Mouse (Mus musculus): ENCODE measurements around the gene 2810006K23Rik. TPM values are rescaled to one million over a fixed set of nuclear protein-coding genes. Genes with fewer than 3 reads are reported as not detected.
"Not testable (repeated sequence)": the region's sequence is repeated elsewhere in the genome, so short reads cannot be mapped to it uniquely, and the experiment has no call there.

The 2810006K23Rik gene
- total RNA-seq (2021), result 12.9 and 13.7 TPM in 2 replicates
- long read RNA-seq, experiment 1, transcript 2810006K23Rik-201 (3 exons, 1,677 nt), result major isoform, 12 of 12 reads
- long read RNA-seq, experiment 1, partial matches to known transcripts, result 0 of 12 reads
- long read RNA-seq, experiment 1, other reads (novel, unspliced or antisense), result 0 of 12 reads
- long read RNA-seq, experiment 2, transcript 2810006K23Rik-201 (3 exons, 1,677 nt), result major isoform, 13 of 14 reads
- long read RNA-seq, experiment 2, partial matches to known transcripts, result 0 of 14 reads
- long read RNA-seq, experiment 2, other reads (novel, unspliced or antisense), result 1 of 14 reads

GRCm38 (mm10) chr5:124327510-124328364, at the start of gene 2810006K23Rik, which contains the start of gene Mphosph9:
TSS of gene 2810006K23Rik (plus strand) at chr5:124328089.
TSS of gene Mphosph9 (minus strand) at chr5:124327972.
- DNase-seq, result peak; percentile 100

GRCm38 (mm10) chr5:124282854-124283253, 45.0 kb upstream of the 2810006K23Rik start:
- DNase-seq, result peak; percentile 22

- DNase-seq, result peak; percentile 27
Observed at GRCm38 (mm10) chr5:124284330-124284729, 43.6 kb upstream of the 2810006K23Rik start.

GRCm38 (mm10) chr5:124287616-124288247, 40.2 kb upstream of the 2810006K23Rik start:
- no peak for DNase-seq

- DNase-seq, result no peak
Observed at GRCm38 (mm10) chr5:124290216-124290615, 37.7 kb upstream of the 2810006K23Rik start.

GRCm38 (mm10) chr5:124293967-124294366, 33.9 kb upstream of the 2810006K23Rik start:
- DNase-seq, result no peak

GRCm38 (mm10) chr5:124296475-124296874, 31.4 kb upstream of the 2810006K23Rik start:
- no peak for DNase-seq

GRCm38 (mm10) chr5:124299307-124299706, 28.6 kb upstream of the 2810006K23Rik start:
- peak; percentile 38 for DNase-seq

GRCm38 (mm10) chr5:124300132-124300531, 27.8 kb upstream of the 2810006K23Rik start:
- no peak for DNase-seq

- DNase-seq, result not testable (repeated sequence)
Observed at GRCm38 (mm10) chr5:124302853-124303252, 25.0 kb upstream of the 2810006K23Rik start.

- DNase-seq, result no peak
Observed at GRCm38 (mm10) chr5:124309155-124309554, 18.7 kb upstream of the 2810006K23Rik start.

GRCm38 (mm10) chr5:124310091-124310490, 17.8 kb upstream of the 2810006K23Rik start:
- no peak for DNase-seq

- no peak for DNase-seq
Observed at GRCm38 (mm10) chr5:124315498-124315897, 12.4 kb upstream of the 2810006K23Rik start.

GRCm38 (mm10) chr5:124315941-124316340, 11.9 kb upstream of the 2810006K23Rik start:
- DNase-seq, result no peak

GRCm38 (mm10) chr5:124317648-124318047, 10.2 kb upstream of the 2810006K23Rik start:
- DNase-seq, result no peak

- no peak for DNase-seq
Observed at GRCm38 (mm10) chr5:124326829-124327228, 1.1 kb upstream of the 2810006K23Rik start.

- DNase-seq, result no peak
Observed at GRCm38 (mm10) chr5:124330086-124330485, 2.2 kb downstream of the 2810006K23Rik start.

- DNase-seq, result no peak
Observed at GRCm38 (mm10) chr5:124334392-124334791, 6.5 kb downstream of the 2810006K23Rik start.

GRCm38 (mm10) chr5:124337103-124337502, 9.2 kb downstream of the 2810006K23Rik start:
- no peak for DNase-seq

- DNase-seq, result no peak
Observed at GRCm38 (mm10) chr5:124337909-124338308, 10.0 kb downstream of the 2810006K23Rik start.

- no peak for DNase-seq
Observed at GRCm38 (mm10) chr5:124338791-124339190, 10.9 kb downstream of the 2810006K23Rik start.

GRCm38 (mm10) chr5:124341753-124342339, 14.0 kb downstream of the 2810006K23Rik start:
- peak; percentile 62 for DNase-seq
